ENCODE assay signal across 8 mouse cellular contexts in the genomic region with DNA sequence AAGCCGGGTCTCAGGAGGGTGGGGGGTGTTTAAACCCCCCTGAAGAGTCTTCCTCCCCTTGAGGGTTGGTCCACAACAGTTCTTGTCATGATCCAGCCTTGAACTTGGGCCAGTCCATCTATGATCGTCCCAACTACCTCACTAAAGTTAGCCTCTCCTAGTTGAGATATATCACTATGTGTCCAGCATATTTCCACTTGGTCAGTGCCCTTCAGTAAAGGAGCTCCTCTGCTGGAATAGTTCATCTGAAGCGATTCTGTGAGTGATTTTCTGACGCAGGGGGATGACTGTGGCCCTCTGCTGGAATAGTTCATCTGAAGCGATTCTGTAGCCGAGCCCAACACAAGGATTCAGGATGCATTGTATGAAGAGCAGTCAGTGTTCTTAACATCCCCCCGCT. TPM values are rescaled to one million over a fixed set of nuclear protein-coding genes. Genes with fewer than 3 reads are reported as not detected.
A peak's percentile ranks its signal among the peaks of the same experiment; 100 is the strongest.
DNase-seq lines count a peak whose midpoint lies in the region; ATAC-seq and TF ChIP-seq lines count a peak whose summit lies in the region.

No protein-coding gene starts in this region.

- H3K4me1 ChIP-seq in forebrain, embryonic 11.5 days (replicated peaks; ENCODE audit: control insufficient read depth, insufficient read depth, low read length): no peaks in the 10 kb centered on the region; the same call in 1 of the 2 replicates
- H3K4me1 ChIP-seq in forebrain, postnatal 0 days (ENCODE audit: insufficient read depth): no peaks in the 10 kb centered on the region
- H3K4me1 ChIP-seq in megakaryocyte, embryonic 14.5 days: peaks cover 13% of the 10 kb centered on the region
- no peaks in the 10 kb centered on the region for H3K4me1 ChIP-seq in forebrain, embryonic 16.5 days (replicated peaks; ENCODE audit: control insufficient read depth, insufficient read depth, low read length)
- no peaks in the 10 kb centered on the region for H3K4me1 ChIP-seq in neural tube, embryonic 13.5 days (replicated peaks)

- H3K27ac ChIP-seq in forebrain, embryonic 11.5 days (ENCODE audit: low read depth, low read length): no peak overlapping the region
- H3K27ac ChIP-seq in forebrain, postnatal 0 days (ENCODE audit: low read depth, low read length): no peak overlapping the region
- H3K27ac ChIP-seq in forebrain, embryonic 16.5 days (ENCODE audit: low read length): no peak overlapping the region
- no peak overlapping the region for H3K27ac ChIP-seq in neural tube, embryonic 13.5 days (replicated peaks)

- H3K4me2 ChIP-seq in forebrain, embryonic 11.5 days (ENCODE audit: low read depth, low read length, severe bottlenecking): peak overlapping the region; percentile 3; the same call in 1 of the 2 replicates
- H3K4me2 ChIP-seq in forebrain, postnatal 0 days (ENCODE audit: low read depth): no peak overlapping the region
- H3K4me2 ChIP-seq in forebrain, embryonic 16.5 days (ENCODE audit: low read length): 0 out of 2 replicates have a peak overlapping the region, but pooled peaks have one; percentile 10
- H3K4me2 ChIP-seq in neural tube, embryonic 13.5 days: peak overlapping the region; percentile 35

- H3K9ac ChIP-seq in forebrain, embryonic 11.5 days (ENCODE audit: low read length): no peak overlapping the region
- H3K9ac ChIP-seq in forebrain, postnatal 0 days: no peak overlapping the region
- H3K9ac ChIP-seq in forebrain, embryonic 16.5 days (replicated peaks; ENCODE audit: low read depth, low read length): no peak overlapping the region
- H3K9ac ChIP-seq in neural tube, embryonic 13.5 days: no peak overlapping the region

- no peak for DNase-seq in forebrain, embryonic 11.5 days (ENCODE audit: low spot score)
- DNase-seq in forebrain, postnatal 0 days: no peak
- no peak for DNase-seq in layer of hippocampus, postnatal 36 days
- no peak for DNase-seq in adrenal gland, adult 8-10 months

- no peak; the same call in 1 of the 2 replicates for TF ChIP-seq CTCF in forebrain, postnatal 0 days (IDR thresholded peaks at IDR 0.05; ENCODE audit: low read depth)

- no peak overlapping the region for H3K4me3 ChIP-seq in forebrain, embryonic 11.5 days (ENCODE audit: low read depth, low read length)
- no peak overlapping the region for H3K4me3 ChIP-seq in forebrain, postnatal 0 days (ENCODE audit: low read depth, low read length)
- H3K4me3 ChIP-seq in megakaryocyte, embryonic 14.5 days (replicated peaks): peak overlapping the region; percentile 93
- H3K4me3 ChIP-seq in forebrain, embryonic 16.5 days (replicated peaks; ENCODE audit: low read length): no peak overlapping the region
- H3K4me3 ChIP-seq in neural tube, embryonic 13.5 days: no peak overlapping the region

- 64% methylated on average over 7 of the region's 7 CpGs for WGBS in forebrain, embryonic 11.5 days
- 36% methylated on average over 7 of the region's 7 CpGs for WGBS in forebrain, postnatal 0 days
- 68% methylated on average over 7 of the region's 7 CpGs for WGBS in forebrain, embryonic 16.5 days
- 61% methylated on average over 7 of the region's 7 CpGs for WGBS in neural tube, embryonic 13.5 days

- peaks cover 2% of the 10 kb centered on the region; the same call in 1 of the 2 replicates for H3K36me3 ChIP-seq in forebrain, embryonic 11.5 days (ENCODE audit: control insufficient read depth, insufficient read depth, low read length)
- H3K36me3 ChIP-seq in forebrain, postnatal 0 days (ENCODE audit: insufficient read depth): peaks cover 20% of the 10 kb centered on the region
- peaks cover 31% of the 10 kb centered on the region for H3K36me3 ChIP-seq in megakaryocyte, embryonic 14.5 days (replicated peaks; ENCODE audit: low read length)
- peaks cover 20% of the 10 kb centered on the region for H3K36me3 ChIP-seq in forebrain, embryonic 16.5 days (ENCODE audit: control insufficient read depth, insufficient read depth)
- H3K36me3 ChIP-seq in neural tube, embryonic 13.5 days: peaks cover 52% of the 10 kb centered on the region

- ATAC-seq in forebrain, embryonic 11.5 days (replicated peaks; ENCODE audit: low FRiP score): no peak
- no peak for ATAC-seq in forebrain, postnatal 0 days
- no peak for ATAC-seq in megakaryocyte, adult 5-6 weeks (ENCODE audit: poor library complexity, severe bottlenecking)
- ATAC-seq in forebrain, embryonic 16.5 days: no peak
- no peak for ATAC-seq in neural tube, embryonic 13.5 days (ENCODE audit: low read depth)

- H3K27me3 ChIP-seq in forebrain, embryonic 11.5 days (ENCODE audit: control insufficient read depth, insufficient read depth, low read length): no peaks in the 10 kb centered on the region
- no peaks in the 10 kb centered on the region for H3K27me3 ChIP-seq in forebrain, postnatal 0 days (ENCODE audit: insufficient read depth, low read length)
- H3K27me3 ChIP-seq in megakaryocyte, embryonic 14.5 days (replicated peaks): no peaks in the 10 kb centered on the region
- no peaks in the 10 kb centered on the region for H3K27me3 ChIP-seq in forebrain, embryonic 16.5 days (replicated peaks; ENCODE audit: control insufficient read depth, insufficient read depth, low read length)
- H3K27me3 ChIP-seq in neural tube, embryonic 13.5 days: no peaks in the 10 kb centered on the region

- H3K9me3 ChIP-seq in forebrain, embryonic 11.5 days (ENCODE audit: control insufficient read depth, low read length): peaks cover 8% of the 10 kb centered on the region
- H3K9me3 ChIP-seq in forebrain, postnatal 0 days (ENCODE audit: low read length): no peaks in the 10 kb centered on the region
- H3K9me3 ChIP-seq in megakaryocyte, embryonic 14.5 days: peaks cover 7% of the 10 kb centered on the region
- H3K9me3 ChIP-seq in forebrain, embryonic 16.5 days (ENCODE audit: control insufficient read depth, low read length): peaks cover 5% of the 10 kb centered on the region
- H3K9me3 ChIP-seq in neural tube, embryonic 13.5 days: peaks cover 19% of the 10 kb centered on the region

RNA-seq across cellular contexts. Expression of gene Tmem267, which starts 0.5 kb away (rescaled TPM):
- 2.5 and 2.8 TPM in 2 replicates for polyA plus RNA-seq in forebrain, embryonic 11.5 days (2014; fragmentation: Nextera tagmentation; extraction: Ambion mirVana)
- total RNA-seq in forebrain, postnatal 0 days (2014; rRNA removed): 29.8 and 35.5 TPM in 2 replicates
- 2.5 and 5.3 TPM in 2 replicates for polyA plus RNA-seq in forebrain, postnatal 0 days (2015; fragmentation: Nextera tagmentation; extraction: Ambion mirVana)
- 0.88 TPM in 1 of 2 replicates, not detected in the other for polyA plus RNA-seq in megakaryocyte, embryonic 14.5 days (2012; ENCODE audit: insufficient read depth, low replicate concordance)
- total RNA-seq in megakaryocyte, adult 5-6 weeks (2015): 3.4 and 7.4 TPM in 2 replicates
- total RNA-seq in megakaryocyte, adult 5-6 weeks (2017): 0.66 and 1.6 TPM in 2 replicates
- 3.4 and 3.9 TPM in 2 replicates for polyA plus RNA-seq in forebrain, embryonic 16.5 days (2015; fragmentation: Nextera tagmentation; extraction: Ambion mirVana)
- polyA plus RNA-seq in neural tube, embryonic 13.5 days (2015; fragmentation: Nextera tagmentation; extraction: Ambion mirVana): 3.3 and 4.2 TPM in 2 replicates
- total RNA-seq in layer of hippocampus, postnatal 36 days (2021): 10 to 100 TPM; 27.6 to 32.1 TPM
- 10 to 100 TPM in 2 of 4 experiments, 1 to 10 TPM in 2; 8.5 to 12.5 (median 10.9) TPM for total RNA-seq in adrenal gland, adult 8-10 months (2022)

RNA-seq across cellular contexts. Expression of gene 3110070M22Rik, which starts 0.8 kb away (rescaled TPM):
- polyA plus RNA-seq in forebrain, embryonic 11.5 days (2014; fragmentation: Nextera tagmentation; extraction: Ambion mirVana): 1.2 TPM in 2 replicates
- total RNA-seq in forebrain, postnatal 0 days (2014; rRNA removed): 7.9 and 8.2 TPM in 2 replicates
- 1.7 and 2.7 TPM in 2 replicates for polyA plus RNA-seq in forebrain, postnatal 0 days (2015; fragmentation: Nextera tagmentation; extraction: Ambion mirVana)
- polyA plus RNA-seq in megakaryocyte, embryonic 14.5 days (2012; ENCODE audit: insufficient read depth, low replicate concordance): 1.8 TPM in 1 of 2 replicates, not detected in the other
- 1.3 TPM in 1 of 2 replicates, not detected in the other for total RNA-seq in megakaryocyte, adult 5-6 weeks (2015)
- total RNA-seq in megakaryocyte, adult 5-6 weeks (2017): 0.55 TPM in 1 of 2 replicates, not detected in the other
- polyA plus RNA-seq in forebrain, embryonic 16.5 days (2015; fragmentation: Nextera tagmentation; extraction: Ambion mirVana): 1.5 and 2.1 TPM in 2 replicates
- polyA plus RNA-seq in neural tube, embryonic 13.5 days (2015; fragmentation: Nextera tagmentation; extraction: Ambion mirVana): 1.4 and 1.7 TPM in 2 replicates
- total RNA-seq in layer of hippocampus, postnatal 36 days (2021): 1 to 10 TPM; 2.1 to 3.1 TPM
- 1 to 10 TPM; 1.0 to 2.5 (median 2.0) TPM for total RNA-seq in adrenal gland, adult 8-10 months (2022)

RNA-seq across cellular contexts. Expression of gene 4833420G17Rik, which starts 24.8 kb away (rescaled TPM):
- polyA plus RNA-seq in forebrain, embryonic 11.5 days (2014; fragmentation: Nextera tagmentation; extraction: Ambion mirVana): 81.3 and 90.4 TPM in 2 replicates
- 78.5 and 89.9 TPM in 2 replicates for total RNA-seq in forebrain, postnatal 0 days (2014; rRNA removed)
- 58.0 and 63.6 TPM in 2 replicates for polyA plus RNA-seq in forebrain, postnatal 0 days (2015; fragmentation: Nextera tagmentation; extraction: Ambion mirVana)
- polyA plus RNA-seq in megakaryocyte, embryonic 14.5 days (2012; ENCODE audit: insufficient read depth, low replicate concordance): 2.6 and 2.7 TPM in 2 replicates
- total RNA-seq in megakaryocyte, adult 5-6 weeks (2015): 52.9 and 59.7 TPM in 2 replicates
- total RNA-seq in megakaryocyte, adult 5-6 weeks (2017): 40.8 and 46.8 TPM in 2 replicates
- 128 and 131 TPM in 2 replicates for polyA plus RNA-seq in forebrain, embryonic 16.5 days (2015; fragmentation: Nextera tagmentation; extraction: Ambion mirVana)
- 96.3 and 106 TPM in 2 replicates for polyA plus RNA-seq in neural tube, embryonic 13.5 days (2015; fragmentation: Nextera tagmentation; extraction: Ambion mirVana)
- 10 to 100 TPM; 21.6 to 25.8 TPM for total RNA-seq in layer of hippocampus, postnatal 36 days (2021)
- 10 to 100 TPM; 17.2 to 34.5 (median 21.5) TPM for total RNA-seq in adrenal gland, adult 8-10 months (2022)

RNA-seq across cellular contexts. Expression of gene Paip1, which starts 59.0 kb away (rescaled TPM):
- 117 and 128 TPM in 2 replicates for polyA plus RNA-seq in forebrain, embryonic 11.5 days (2014; fragmentation: Nextera tagmentation; extraction: Ambion mirVana)
- 142 and 145 TPM in 2 replicates for total RNA-seq in forebrain, postnatal 0 days (2014; rRNA removed)
- 149 and 157 TPM in 2 replicates for polyA plus RNA-seq in forebrain, postnatal 0 days (2015; fragmentation: Nextera tagmentation; extraction: Ambion mirVana)
- 10.0 and 21.2 TPM in 2 replicates for polyA plus RNA-seq in megakaryocyte, embryonic 14.5 days (2012; ENCODE audit: insufficient read depth, low replicate concordance)
- 59.1 and 65.9 TPM in 2 replicates for total RNA-seq in megakaryocyte, adult 5-6 weeks (2015)
- total RNA-seq in megakaryocyte, adult 5-6 weeks (2017): 57.1 and 58.9 TPM in 2 replicates
- 157 and 169 TPM in 2 replicates for polyA plus RNA-seq in forebrain, embryonic 16.5 days (2015; fragmentation: Nextera tagmentation; extraction: Ambion mirVana)
- 172 and 179 TPM in 2 replicates for polyA plus RNA-seq in neural tube, embryonic 13.5 days (2015; fragmentation: Nextera tagmentation; extraction: Ambion mirVana)
- total RNA-seq in layer of hippocampus, postnatal 36 days (2021): 100 to 1,000 TPM; 106 TPM
- total RNA-seq in adrenal gland, adult 8-10 months (2022): 100 to 1,000 TPM; 137 to 191 (median 143) TPM

Comparison
In these comparisons a context has a peak if more than half of its experiments do, and no peak if none do; other contexts are left out.
1. RNA of gene 4833420G17Rik, which starts 24.8 kb away (polyA plus RNA-seq): 128 to 131 TPM in forebrain, embryonic 16.5 days, 96.3 to 106 TPM in neural tube, embryonic 13.5 days, 81.3 to 90.4 TPM in forebrain, embryonic 11.5 days and 58.0 to 63.6 TPM in forebrain, postnatal 0 days; 2.6 to 2.7 TPM in megakaryocyte, embryonic 14.5 days; every median in the first group is over 10 times any median in the second.